27 mouse cellular contexts compared by ENCODE assay signal in genomic region chr11:34973012-34973411, GRCm38 (mm10).
A peak's percentile ranks its signal among the peaks of the same experiment; 100 is the strongest.
DNase-seq lines count a peak whose midpoint lies in the region; ATAC-seq and TF ChIP-seq lines count a peak whose summit lies in the region.
"Had no signal": no experiment of that assay in that cellular context is flagged by ENCODE, and none has a peak within 500 bp of the region (broad histone marks: within the 10 kb centered on the region; RNA-seq: fewer than 3 reads in every experiment).

No protein-coding gene starts in this region.

- peaks cover 15% of the 10 kb centered on the region for H3K4me1 ChIP-seq in heart, postnatal 0 days (ENCODE audit: control insufficient read depth, insufficient read depth)
- H3K4me1 ChIP-seq: limb, embryonic 12.5 days had no signal

- no peaks in the 10 kb centered on the region for H3K36me3 ChIP-seq in heart, postnatal 0 days (replicated peaks; ENCODE audit: control insufficient read depth, insufficient read depth, low read length)
- H3K36me3 ChIP-seq: embryonic facial prominence, embryonic 12.5 days; limb, embryonic 12.5 days had no signal

- H3K27me3 ChIP-seq in heart, postnatal 0 days (ENCODE audit: control insufficient read depth, insufficient read depth, low read length), result no peaks in the 10 kb centered on the region
- H3K27me3 ChIP-seq: embryonic facial prominence, embryonic 12.5 days; limb, embryonic 12.5 days had no signal

- DNase-seq in gastrocnemius, adult 2 months, result peak; percentile 23
- DNase-seq in gastrocnemius, postnatal 14 days, result no peak
- no peak for DNase-seq in heart, postnatal 0 days (ENCODE audit: low spot score)
- DNase-seq in heart, adult 9 months (ENCODE audit: low spot score in 2 of 2), result no peak
- DNase-seq in 3T3-L1 (ENCODE audit: low read depth, low spot score), result peak; percentile 7
- DNase-seq in lung, postnatal 25 days (ENCODE audit: low spot score), result peak; percentile 12
- no peak for DNase-seq in kidney, postnatal 25 days
- DNase-seq: cerebellum, adult 11-12 months; cerebellum, adult 9-11 months; embryo, embryonic 11 days; kidney, adult 11 months; right cerebral cortex, postnatal 25 days; spleen, adult 18-20 months; thymus, adult 18-20 months; thymus, postnatal 36 days had no signal

- WGBS in heart, postnatal 0 days, result 71% methylated on average over 5 of the region's 5 CpGs

- no peak for ATAC-seq in heart, postnatal 0 days (ENCODE audit: insufficient read depth, low read depth)
- ATAC-seq: forebrain, embryonic 14.5 days; inflammation-experienced regulatory T-cells, adult 6 months; midbrain, embryonic 16.5 days had no signal

- intact Hi-C loops in gastrocnemius, adult 2 months (cut with DNase I), result no loop called here
- intact Hi-C loops in gastrocnemius, postnatal 14 days (cut with DNase I; ENCODE audit: low total_unique reads), result no loop called here

- TF ChIP-seq EP300 in heart, postnatal 0 days (IDR thresholded peaks at IDR 0.05; ENCODE audit: low read depth), result no peak

- H3K4me2 ChIP-seq in heart, postnatal 0 days (ENCODE audit: low read depth, low read length), result peak overlapping the region; percentile 1; the same call in 1 of the 2 replicates
- H3K4me2 ChIP-seq: embryonic facial prominence, embryonic 12.5 days; heart, embryonic 11.5 days; hindbrain, embryonic 14.5 days; limb, embryonic 12.5 days; liver, embryonic 11.5 days; midbrain, embryonic 11.5 days had no signal

- H3K4me3 ChIP-seq in gastrocnemius, adult 2 months, result no peak overlapping the region
- H3K4me3 ChIP-seq in heart, postnatal 0 days (ENCODE audit: low read depth, low read length), result no peak overlapping the region
- H3K4me3 ChIP-seq: embryonic facial prominence, embryonic 12.5 days; layer of hippocampus, adult 2 months; left cerebral cortex, adult 2 months; limb, embryonic 12.5 days had no signal

- H3K9ac ChIP-seq in heart, postnatal 0 days (replicated peaks; ENCODE audit: low read depth, low read length), result no peak overlapping the region
- H3K9ac ChIP-seq: embryonic facial prominence, embryonic 12.5 days; hindbrain, embryonic 14.5 days; limb, embryonic 12.5 days had no signal

- 0 out of 2 replicates have a peak overlapping the region, but pooled peaks have one; percentile 10 for H3K27ac ChIP-seq in gastrocnemius, adult 2 months
- no peak overlapping the region for H3K27ac ChIP-seq in heart, postnatal 0 days (ENCODE audit: low read depth)
- H3K27ac ChIP-seq: embryonic facial prominence, embryonic 12.5 days; hindbrain, embryonic 14.5 days; layer of hippocampus, adult 2 months; left cerebral cortex, adult 2 months; limb, embryonic 12.5 days; stomach, postnatal 0 days had no signal

- no peaks in the 10 kb centered on the region for H3K9me3 ChIP-seq in heart, postnatal 0 days (replicated peaks; ENCODE audit: control insufficient read depth, low read length)
- H3K9me3 ChIP-seq: embryonic facial prominence, embryonic 12.5 days; limb, embryonic 12.5 days had no signal

- TF ChIP-seq CTCF in gastrocnemius, adult 2 months (IDR thresholded peaks at IDR 0.05), result no peak
- TF ChIP-seq CTCF in heart, postnatal 0 days (IDR thresholded peaks at IDR 0.05; ENCODE audit: low read depth), result no peak

Comparison
In these comparisons a context has a peak if more than half of its experiments do, and no peak if none do; other contexts are left out.
1. DNase-seq: peak in gastrocnemius, adult 2 months (single experiment), 3T3-L1 (single experiment) and lung, postnatal 25 days (single experiment); none in gastrocnemius, postnatal 14 days (single experiment), heart, postnatal 0 days (single experiment), heart, adult 9 months (0 of 2) and kidney, postnatal 25 days (0 of 2).